Mouse (Mus musculus): Measurements from ENCODE around the gene Agpat1. TPM values are rescaled to one million over a fixed set of nuclear protein-coding genes. Genes with fewer than 3 reads are reported as not detected.

The Agpat1 gene
- polyA plus RNA-seq, 1 experiment: 245 TPM

DNA sequence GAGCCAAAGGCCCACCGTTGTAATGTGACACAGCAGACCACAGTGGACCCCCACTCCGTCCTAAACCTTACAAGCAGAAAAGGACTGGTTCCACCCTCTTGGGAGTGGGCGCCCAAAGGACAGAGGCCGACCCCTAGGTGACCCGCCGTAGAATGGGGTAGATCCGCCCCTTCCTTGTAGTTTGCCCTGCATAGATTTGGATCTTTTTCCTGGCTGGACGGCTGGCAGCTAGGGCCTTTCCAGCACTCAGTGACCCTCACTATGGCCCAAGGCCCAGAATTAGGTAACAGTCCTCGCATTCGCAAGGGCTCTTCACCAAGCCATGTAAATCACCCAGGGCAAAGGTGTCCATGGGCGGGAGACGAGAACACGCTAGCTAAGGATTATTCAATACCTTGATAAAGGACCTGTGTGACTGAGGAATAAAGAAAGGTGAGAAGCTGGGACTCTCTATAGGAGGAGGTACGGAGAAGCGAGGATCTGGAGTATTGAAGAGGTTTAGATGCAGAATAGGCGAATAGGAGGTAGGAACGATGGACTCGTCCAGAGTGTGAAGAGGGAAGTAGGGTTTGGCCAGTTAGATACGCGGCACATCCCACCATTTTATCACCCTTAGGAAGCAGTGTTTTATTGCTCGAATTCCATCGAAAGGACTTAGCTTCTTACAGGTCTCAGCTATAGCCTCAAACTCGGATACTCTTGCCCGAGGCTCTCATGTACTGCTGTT, 612 bp downstream of the Agpat1 start:
- Histone ChIP-seq H3K27ac (ENCODE audit: insufficient read depth, low read depth, low read length) (peak overlapping the region; percentile 97), H3K36me3 (ENCODE audit: control insufficient read depth, insufficient read depth, low read length) (no peaks in the 10 kb centered on the region), H3K27me3 (replicated peaks; ENCODE audit: control insufficient read depth, insufficient read depth, low read length) (no peaks in the 10 kb centered on the region), H3K4me3 (ENCODE audit: insufficient read depth, low read depth, low read length) (peak overlapping the region; percentile 67), H3K4me1 (ENCODE audit: control insufficient read depth, insufficient read depth, low read length) (peaks cover 32% of the 10 kb centered on the region)
- TF ChIP-seq CTCF (conservative IDR thresholded peaks at IDR 0.05; ENCODE audit: insufficient read depth, insufficient read length, low read depth, low read length): no peak
- DNase-seq: peak; percentile 88
- WGBS: 7% methylated on average over 24 of the region's 24 CpGs

DNA sequence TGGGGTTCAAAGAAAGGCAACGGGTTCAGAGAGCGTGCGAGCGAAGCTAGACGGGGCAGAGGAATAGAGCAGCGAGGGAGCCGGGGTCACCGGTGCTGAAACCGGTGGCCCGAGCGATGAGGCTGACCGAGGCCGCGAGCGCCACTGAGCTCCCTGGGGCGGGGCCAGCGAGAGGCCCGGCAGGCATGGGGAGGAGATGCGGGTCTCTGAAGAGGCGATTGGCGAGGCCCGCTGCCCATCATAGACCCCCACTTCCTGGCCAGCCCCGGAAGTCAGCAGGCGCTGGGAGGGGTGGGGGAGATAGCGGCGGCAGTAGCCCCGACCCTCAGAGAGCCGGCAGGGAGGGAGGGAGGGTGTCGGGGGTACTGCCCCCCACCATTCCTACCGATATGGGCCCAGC, 1.5 kb downstream of the Agpat1 start:
- H3K4me1 ChIP-seq (ENCODE audit: control insufficient read depth, insufficient read depth, low read length): peaks cover 32% of the 10 kb centered on the region
- peak; percentile 99 for DNase-seq
- peak; percentile 75 for TF ChIP-seq POLR2A (IDR thresholded peaks at IDR 0.05; ENCODE audit: low read depth, low read length)
- TF ChIP-seq CTCF (conservative IDR thresholded peaks at IDR 0.05; ENCODE audit: insufficient read depth, insufficient read length, low read depth, low read length): no peak

DNA sequence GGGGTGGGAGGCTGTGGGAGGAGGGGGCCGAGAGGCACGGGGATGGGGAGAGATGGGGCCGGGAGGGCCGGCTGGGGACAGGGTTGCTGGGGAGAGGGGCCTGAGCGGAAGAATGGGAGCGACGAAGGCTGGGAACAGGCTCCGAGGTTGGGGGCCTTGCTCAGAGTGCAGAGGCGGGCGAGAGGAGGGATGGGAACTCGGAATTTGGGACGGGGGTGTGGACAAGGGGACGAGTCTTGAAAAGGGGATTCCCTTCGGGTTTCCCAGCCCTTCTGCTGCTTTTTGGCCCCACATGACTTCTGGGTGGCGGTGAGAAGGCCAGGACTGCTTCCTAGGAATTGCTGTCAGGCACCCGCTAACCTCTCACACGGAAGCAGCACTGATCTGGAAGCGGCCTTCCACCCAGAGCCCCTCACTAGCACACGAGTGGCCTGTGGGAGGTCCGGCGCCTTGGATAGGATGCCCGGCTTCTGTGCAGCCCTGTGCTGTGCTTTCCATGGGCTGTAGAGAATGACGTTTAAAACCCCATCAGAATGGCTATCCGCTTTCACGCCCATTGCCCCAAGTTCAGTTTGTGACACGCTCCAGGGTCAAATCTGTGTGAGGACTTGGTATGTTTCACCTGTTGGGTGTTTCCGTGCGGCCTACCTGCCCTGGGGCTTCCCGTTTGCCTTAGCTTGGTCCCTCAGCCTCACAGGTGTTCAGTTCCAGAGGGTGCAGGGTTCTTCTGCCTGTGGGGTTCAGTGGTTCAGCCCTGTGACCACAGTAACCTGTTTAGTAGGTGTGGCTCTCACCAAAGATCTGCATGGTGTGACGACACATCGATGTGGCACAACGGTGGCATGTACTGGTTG, 2.4 kb downstream of the Agpat1 start:
- peak overlapping the region; percentile 67 for H3K4me3 ChIP-seq (ENCODE audit: insufficient read depth, low read depth, low read length)
- H3K27ac ChIP-seq (ENCODE audit: insufficient read depth, low read depth, low read length): no peak overlapping the region
- H3K4me1 ChIP-seq (ENCODE audit: control insufficient read depth, insufficient read depth, low read length): peaks cover 32% of the 10 kb centered on the region
- peak; percentile 22 for DNase-seq
- H3K36me3 ChIP-seq (ENCODE audit: control insufficient read depth, insufficient read depth, low read length): no peaks in the 10 kb centered on the region
- TF ChIP-seq CTCF (conservative IDR thresholded peaks at IDR 0.05; ENCODE audit: insufficient read depth, insufficient read length, low read depth, low read length) (no peak), POLR2A (IDR thresholded peaks at IDR 0.05; ENCODE audit: low read depth, low read length) (no peak)
- 6% methylated on average over 32 of the region's 32 CpGs for WGBS
- H3K27me3 ChIP-seq (replicated peaks; ENCODE audit: control insufficient read depth, insufficient read depth, low read length): no peaks in the 10 kb centered on the region

More for the DNA sequence above, 1.5 kb downstream of the Agpat1 start:
- Histone ChIP-seq H3K36me3 (ENCODE audit: control insufficient read depth, insufficient read depth, low read length) (no peaks in the 10 kb centered on the region), H3K27ac (ENCODE audit: insufficient read depth, low read depth, low read length) (peak overlapping the region; percentile 97), H3K27me3 (replicated peaks; ENCODE audit: control insufficient read depth, insufficient read depth, low read length) (no peaks in the 10 kb centered on the region), H3K4me3 (ENCODE audit: insufficient read depth, low read depth, low read length) (peak overlapping the region; percentile 67)
- WGBS: 2% methylated on average over 20 of the region's 30 CpGs

DNA sequence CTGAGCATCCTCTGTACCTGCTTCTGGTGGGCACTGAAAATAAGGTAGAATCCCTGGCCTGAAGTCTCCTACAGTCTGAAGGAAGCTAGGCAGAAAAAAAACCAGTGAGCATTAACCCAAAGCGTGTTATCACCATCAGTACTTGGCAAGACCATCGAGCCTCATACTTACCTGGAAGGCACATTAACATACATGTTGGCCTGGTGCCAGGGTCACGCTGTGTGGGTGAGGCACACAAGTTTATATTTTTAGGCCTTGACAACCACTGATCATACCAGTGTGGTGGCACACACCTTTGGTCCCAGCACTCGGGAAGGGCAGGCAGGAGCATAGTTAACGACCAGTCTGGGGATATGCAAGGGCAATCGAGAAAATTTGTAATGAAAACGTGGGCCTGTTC, 3.9 kb downstream of the Agpat1 start:
- TF ChIP-seq POLR2A (IDR thresholded peaks at IDR 0.05; ENCODE audit: low read depth, low read length) (no peak), CTCF (conservative IDR thresholded peaks at IDR 0.05; ENCODE audit: insufficient read depth, insufficient read length, low read depth, low read length) (no peak)
- Histone ChIP-seq H3K27ac (ENCODE audit: insufficient read depth, low read depth, low read length) (no peak overlapping the region), H3K27me3 (replicated peaks; ENCODE audit: control insufficient read depth, insufficient read depth, low read length) (no peaks in the 10 kb centered on the region), H3K36me3 (ENCODE audit: control insufficient read depth, insufficient read depth, low read length) (no peaks in the 10 kb centered on the region), H3K4me3 (ENCODE audit: insufficient read depth, low read depth, low read length) (no peak overlapping the region), H3K4me1 (ENCODE audit: control insufficient read depth, insufficient read depth, low read length) (peaks cover 23% of the 10 kb centered on the region)
- 42% methylated on average over 7 of the region's 7 CpGs for WGBS
- peak; percentile 38 for DNase-seq

DNA sequence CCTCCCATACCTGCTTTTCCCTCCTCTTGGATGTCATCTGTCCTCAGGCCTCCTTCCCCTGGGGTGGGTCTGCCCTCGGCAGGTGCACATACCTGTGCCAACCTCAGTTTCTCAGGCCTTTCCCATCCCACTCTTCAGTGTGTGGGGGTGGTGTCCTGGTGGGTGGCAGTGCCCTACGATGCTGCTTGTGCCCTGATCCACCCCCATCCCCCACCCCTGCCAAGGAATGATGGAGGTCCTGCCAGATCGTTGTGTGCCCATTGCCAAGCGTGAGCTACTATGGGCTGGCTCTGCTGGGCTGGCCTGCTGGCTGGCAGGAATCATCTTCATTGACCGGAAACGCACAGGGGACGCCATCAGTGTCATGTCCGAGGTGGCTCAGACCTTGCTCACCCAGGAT, 7.0 kb downstream of the Agpat1 start:
- H3K4me1 ChIP-seq (ENCODE audit: control insufficient read depth, insufficient read depth, low read length): peaks cover 16% of the 10 kb centered on the region
- WGBS: 89% methylated on average over 8 of the region's 8 CpGs
- no peak for DNase-seq
- no peaks in the 10 kb centered on the region; the same call in 1 of the 2 replicates for H3K36me3 ChIP-seq (ENCODE audit: control insufficient read depth, insufficient read depth, low read length)
- H3K27ac ChIP-seq (ENCODE audit: insufficient read depth, low read depth, low read length): no peak overlapping the region
- TF ChIP-seq POLR2A (IDR thresholded peaks at IDR 0.05; ENCODE audit: low read depth, low read length): no peak
- no peak for TF ChIP-seq CTCF (conservative IDR thresholded peaks at IDR 0.05; ENCODE audit: insufficient read depth, insufficient read length, low read depth, low read length)
- H3K27me3 ChIP-seq (replicated peaks; ENCODE audit: control insufficient read depth, insufficient read depth, low read length): no peaks in the 10 kb centered on the region
- H3K4me3 ChIP-seq (ENCODE audit: insufficient read depth, low read depth, low read length): no peak overlapping the region

DNA sequence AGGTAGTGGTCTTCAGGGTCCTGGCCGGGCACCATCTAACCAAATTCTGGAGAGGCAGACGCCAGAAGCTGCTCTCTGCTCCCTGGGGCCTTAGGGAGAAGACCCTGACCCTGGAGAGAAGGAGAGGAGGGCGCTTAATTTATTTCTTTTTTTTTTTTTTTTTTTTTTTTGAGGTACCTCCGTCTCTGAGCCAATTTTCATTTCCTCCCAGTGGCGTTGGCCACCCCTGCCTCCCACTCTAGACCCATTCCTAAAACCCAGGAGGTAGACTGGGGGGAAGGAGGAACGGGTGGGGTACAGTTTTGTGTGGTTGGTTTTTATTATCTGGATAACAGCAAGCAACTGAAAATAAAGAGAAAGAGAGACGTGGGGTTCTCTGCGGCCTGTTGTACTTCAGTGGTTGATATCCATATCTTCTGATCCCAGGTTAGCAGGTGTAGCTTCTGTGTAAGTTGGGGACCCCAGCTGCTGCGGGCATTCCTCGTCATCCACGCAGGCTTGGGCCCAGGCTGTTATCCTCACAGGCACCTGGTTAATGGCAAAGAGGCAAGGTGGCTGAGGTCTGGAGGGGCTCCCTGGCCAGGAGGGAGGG, 9.1 kb downstream of the Agpat1 start:
- TF ChIP-seq CTCF (conservative IDR thresholded peaks at IDR 0.05; ENCODE audit: insufficient read depth, insufficient read length, low read depth, low read length): no peak
- no peak for TF ChIP-seq POLR2A (IDR thresholded peaks at IDR 0.05; ENCODE audit: low read depth, low read length)
- Histone ChIP-seq H3K4me1 (ENCODE audit: control insufficient read depth, insufficient read depth, low read length) (peaks cover 8% of the 10 kb centered on the region), H3K4me3 (ENCODE audit: insufficient read depth, low read depth, low read length) (no peak overlapping the region), H3K27ac (ENCODE audit: insufficient read depth, low read depth, low read length) (no peak overlapping the region), H3K27me3 (replicated peaks; ENCODE audit: control insufficient read depth, insufficient read depth, low read length) (no peaks in the 10 kb centered on the region), H3K36me3 (ENCODE audit: control insufficient read depth, insufficient read depth, low read length) (no peaks in the 10 kb centered on the region; the same call in 1 of the 2 replicates)
- WGBS: 79% methylated on average over 11 of the region's 11 CpGs
- DNase-seq: no peak

DNA sequence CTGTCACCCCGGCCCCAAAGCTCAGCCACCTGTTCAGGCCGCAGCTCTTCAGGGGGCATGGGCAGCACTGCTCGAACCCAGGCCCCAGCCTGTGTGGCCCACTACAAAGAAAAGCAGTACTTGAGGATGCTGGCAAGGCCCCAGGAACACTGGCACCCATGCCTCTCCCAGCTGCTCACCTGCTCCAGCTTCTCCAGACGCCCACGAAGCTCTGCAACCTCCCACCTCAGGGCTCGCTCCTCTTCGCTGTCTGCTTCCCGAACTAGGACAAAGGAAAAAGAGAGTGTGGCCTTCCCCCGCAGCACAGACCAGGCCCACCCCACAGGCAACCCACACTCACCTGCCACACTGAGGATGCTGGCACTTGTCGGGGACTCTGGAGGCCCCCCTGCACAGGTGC, 9.8 kb downstream of the Agpat1 start:
- H3K4me3 ChIP-seq (ENCODE audit: insufficient read depth, low read depth, low read length): no peak overlapping the region
- H3K4me1 ChIP-seq (ENCODE audit: control insufficient read depth, insufficient read depth, low read length): peaks cover 3% of the 10 kb centered on the region; the same call in 1 of the 2 replicates
- H3K27ac ChIP-seq (ENCODE audit: insufficient read depth, low read depth, low read length): no peak overlapping the region
- DNase-seq: no peak
- no peaks in the 10 kb centered on the region; the same call in 1 of the 2 replicates for H3K36me3 ChIP-seq (ENCODE audit: control insufficient read depth, insufficient read depth, low read length)
- TF ChIP-seq POLR2A (IDR thresholded peaks at IDR 0.05; ENCODE audit: low read depth, low read length) (no peak), CTCF (conservative IDR thresholded peaks at IDR 0.05; ENCODE audit: insufficient read depth, insufficient read length, low read depth, low read length) (no peak)
- H3K27me3 ChIP-seq (replicated peaks; ENCODE audit: control insufficient read depth, insufficient read depth, low read length): no peaks in the 10 kb centered on the region
- 86% methylated on average over 10 of the region's 10 CpGs for WGBS
